Mouse (Mus musculus) MEL (cell line): ENCODE measurements around the gene Ifi35. TPM values are rescaled to one million over a fixed set of nuclear protein-coding genes. Genes with fewer than 3 reads are reported as not detected.
A peak's percentile ranks its signal among the peaks of the same experiment; 100 is the strongest.
"Not testable (repeated sequence)": the region's sequence is repeated elsewhere in the genome, so short reads cannot be mapped to it uniquely, and the experiment has no call there.

ENCODE experiments used
- DNase-seq: peaks from one replicate; pipeline ENCODE4 v3.0.0; 2011; ENCODE audit warnings: low read depth, low spot score
- H3K27ac ChIP-seq: 2 replicates; pipeline ENCODE4 v1.5.1; 2012; ENCODE audit warnings: low read depth, mild to moderate bottlenecking, control low read depth, low read length, moderate library complexity; ENCODE audit not compliant: control insufficient read depth
- H3K27me3 ChIP-seq, 2 experiments: fragments of 150-350 bp in 1 of 2; sonication (generic) in 1 of 2; 2 replicates each; pipeline ENCODE4 v1.6.1; 2012; ENCODE audit warnings: low read length in 2 of 2, mild to moderate bottlenecking in 2 of 2, improper control_type of control experiment in 1 of 2, moderate library complexity in 1 of 2; ENCODE audit not compliant: insufficient read depth in 2 of 2, control insufficient read depth in 1 of 2
- H3K36me3 ChIP-seq, 2 experiments: 2 replicates each; pipeline ENCODE4 v1.6.1; 2012 to 2014; ENCODE audit warnings: low read length in 2 of 2, improper control_type of control experiment in 1 of 2, inconsistent platforms in 1 of 2, mild to moderate bottlenecking in 1 of 2; ENCODE audit not compliant: insufficient read depth in 2 of 2, control insufficient read depth in 1 of 2
- H3K4me1 ChIP-seq, 2 experiments: fragments of 150-350 bp in 1 of 2; sonication (generic) in 1 of 2; 2 replicates each; pipeline ENCODE4 v1.6.1; 2012; ENCODE audit warnings: low read length in 2 of 2, improper control_type of control experiment in 1 of 2, mild to moderate bottlenecking in 1 of 2; ENCODE audit not compliant: insufficient read depth in 2 of 2, control insufficient read depth in 1 of 2
- H3K4me3 ChIP-seq, 2 experiments: fragments of 150-350 bp in 1 of 2; sonication (generic) in 1 of 2; 2 replicates each; pipeline ENCODE4 v1.5.1; 2012; ENCODE audit warnings: low read depth in 2 of 2, low read length in 2 of 2, mild to moderate bottlenecking in 2 of 2, moderate library complexity in 2 of 2, control low read depth in 1 of 2, improper control_type of control experiment in 1 of 2; ENCODE audit not compliant: control insufficient read depth in 1 of 2, insufficient read depth in 1 of 2
- H3K79me2 ChIP-seq: 2 replicates; pipeline ENCODE4 v1.6.1; 2012; ENCODE audit warnings: mild to moderate bottlenecking, low read length, moderate library complexity; ENCODE audit not compliant: control insufficient read depth, poor library complexity, insufficient read depth
- H3K9ac ChIP-seq: 2 replicates; pipeline ENCODE4 v1.6.1; 2012; ENCODE audit warnings: low read depth, mild to moderate bottlenecking, control low read depth, low read length, moderate library complexity; ENCODE audit not compliant: control insufficient read depth, poor library complexity, severe bottlenecking
- H3K9me3 ChIP-seq: fragments of 150-350 bp; sonication (generic); replicated peaks from 2 replicates; pipeline ENCODE4 v1.6.1; 2012; ENCODE audit warnings: mild to moderate bottlenecking, low read length, improper control_type of control experiment, moderate library complexity; ENCODE audit not compliant: insufficient read depth
- BHLHE40 ChIP-seq: IDR thresholded peaks from 2 replicates; pipeline ENCODE4 v1.6.1; 2012; ENCODE audit warnings: low read depth, mild to moderate bottlenecking, inconsistent platforms, low read length, improper control_type of control experiment, borderline replicate concordance
- CHD1 ChIP-seq: IDR thresholded peaks from 2 replicates; pipeline ENCODE4 v1.6.1; 2012; ENCODE audit warnings: low read depth, mild to moderate bottlenecking, inconsistent platforms, low read length, improper control_type of control experiment
- CTCF ChIP-seq, 3 experiments: IDR thresholded peaks in 2 of 3; conservative IDR thresholded peaks in 1 of 3; 2 replicates each; pipeline ENCODE4 v1.5.1; 2011 to 2012; ENCODE audit warnings: low read length in 3 of 3, low read depth in 2 of 3, mild to moderate bottlenecking in 2 of 3, improper control_type of control experiment in 1 of 3, inconsistent platforms in 1 of 3, mixed read lengths in 1 of 3, moderate library complexity in 1 of 3; ENCODE audit not compliant: control insufficient read depth in 1 of 3, insufficient read depth in 1 of 3, poor library complexity in 1 of 3, severe bottlenecking in 1 of 3
- E2F4 ChIP-seq: IDR thresholded peaks from 2 replicates; pipeline ENCODE4 v1.6.1; 2011; ENCODE audit warnings: low read depth, low read length, improper control_type of control experiment, borderline replicate concordance
- ELF1 ChIP-seq: IDR thresholded peaks from 2 replicates; pipeline ENCODE4 v1.6.1; 2014; ENCODE audit warnings: low read depth, mild to moderate bottlenecking, inconsistent platforms, low read length, improper control_type of control experiment, moderate library complexity
- EP300 ChIP-seq, 2 experiments: IDR thresholded peaks; 2 replicates each; pipeline ENCODE4 v1.6.1; 2011; ENCODE audit warnings: improper control_type of control experiment in 2 of 2, low read length in 2 of 2, low read depth in 1 of 2, mild to moderate bottlenecking in 1 of 2
- ETS1 ChIP-seq: IDR thresholded peaks from 2 replicates; pipeline ENCODE4 v1.6.1; 2012; ENCODE audit warnings: low read depth, mild to moderate bottlenecking, inconsistent platforms, low read length, improper control_type of control experiment, moderate library complexity
- GABPA ChIP-seq: IDR thresholded peaks from 2 replicates; pipeline ENCODE4 v1.6.1; 2012; ENCODE audit warnings: low read depth, mild to moderate bottlenecking, inconsistent platforms, low read length, improper control_type of control experiment, moderate library complexity
- GATA1 ChIP-seq: IDR thresholded peaks from 2 replicates; pipeline ENCODE4 v1.6.1; 2011; ENCODE audit warnings: low read depth, low read length, improper control_type of control experiment
- HCFC1 ChIP-seq: IDR thresholded peaks from 2 replicates; pipeline ENCODE4 v1.6.1; 2012; ENCODE audit warnings: low read depth, mild to moderate bottlenecking, inconsistent platforms, low read length, improper control_type of control experiment, moderate library complexity
- KAT2A ChIP-seq: conservative IDR thresholded peaks from 2 replicates; pipeline ENCODE4 v1.6.1; 2012; ENCODE audit warnings: low read depth, low read length, improper control_type of control experiment, inconsistent platforms
- MAFK ChIP-seq: IDR thresholded peaks from 2 replicates; pipeline ENCODE4 v1.6.1; 2011; ENCODE audit warnings: low read depth, mild to moderate bottlenecking, low read length, improper control_type of control experiment, borderline replicate concordance
- MAX ChIP-seq: IDR thresholded peaks from 2 replicates; pipeline ENCODE4 v1.6.1; 2011; ENCODE audit warnings: low read length, improper control_type of control experiment
- MAZ ChIP-seq: IDR thresholded peaks from 2 replicates; pipeline ENCODE4 v1.6.1; 2012; ENCODE audit warnings: low read depth, mild to moderate bottlenecking, inconsistent platforms, low read length, improper control_type of control experiment
- MEF2A ChIP-seq: IDR thresholded peaks from 2 replicates; pipeline ENCODE4 v1.6.1; 2014; ENCODE audit warnings: low read depth, mild to moderate bottlenecking, inconsistent platforms, low read length, improper control_type of control experiment; ENCODE audit not compliant: poor library complexity, insufficient replicate concordance, severe bottlenecking; ENCODE audit errors: extremely low read depth
- MXI1 ChIP-seq: IDR thresholded peaks from 2 replicates; pipeline ENCODE4 v1.6.1; 2011; ENCODE audit warnings: mild to moderate bottlenecking, low read depth, low read length, improper control_type of control experiment
- MYB ChIP-seq: IDR thresholded peaks from 2 replicates; pipeline ENCODE4 v1.6.1; 2011; ENCODE audit warnings: mild to moderate bottlenecking, low read depth, low read length, improper control_type of control experiment
- MYC ChIP-seq: IDR thresholded peaks from 2 replicates; pipeline ENCODE4 v1.6.1; 2011; ENCODE audit warnings: low read depth, mild to moderate bottlenecking, low read length, improper control_type of control experiment, moderate library complexity
- NRF1 ChIP-seq: IDR thresholded peaks from 2 replicates; pipeline ENCODE4 v1.6.1; 2014; ENCODE audit warnings: low read depth, mild to moderate bottlenecking, inconsistent platforms, low read length, improper control_type of control experiment, moderate library complexity; ENCODE audit not compliant: poor library complexity, insufficient read depth, severe bottlenecking
- POLR2A ChIP-seq, 2 experiments: IDR thresholded peaks; 2 replicates each; pipeline ENCODE4 v1.6.1; 2011 to 2012; ENCODE audit warnings: low read length in 2 of 2, mild to moderate bottlenecking in 2 of 2, control low read depth in 1 of 2, improper control_type of control experiment in 1 of 2, low read depth in 1 of 2, moderate library complexity in 1 of 2; ENCODE audit not compliant: control insufficient read depth in 1 of 2, insufficient read depth in 1 of 2, poor library complexity in 1 of 2
- POLR2AphosphoS2 ChIP-seq: IDR thresholded peaks from 2 replicates; pipeline ENCODE4 v1.6.1; 2011; ENCODE audit warnings: low read length, improper control_type of control experiment
- POLR2AphosphoS5 ChIP-seq: IDR thresholded peaks from 2 replicates; pipeline ENCODE4 v1.6.1; 2012; ENCODE audit warnings: low read depth, borderline replicate concordance, mild to moderate bottlenecking, inconsistent platforms, low read length, moderate library complexity, mixed read lengths
- RAD21 ChIP-seq: IDR thresholded peaks from 2 replicates; pipeline ENCODE4 v1.6.1; 2011; ENCODE audit warnings: mild to moderate bottlenecking, low read depth, low read length, improper control_type of control experiment
- RCOR1 ChIP-seq: IDR thresholded peaks from 2 replicates; pipeline ENCODE4 v1.6.1; 2012; ENCODE audit warnings: low read depth, mild to moderate bottlenecking, inconsistent platforms, low read length, improper control_type of control experiment
- SIN3A ChIP-seq: IDR thresholded peaks from 2 replicates; pipeline ENCODE4 v1.6.1; 2012; ENCODE audit warnings: low read length, improper control_type of control experiment, inconsistent platforms
- SMC3 ChIP-seq: IDR thresholded peaks from 2 replicates; pipeline ENCODE4 v1.6.1; 2011; ENCODE audit warnings: low read depth, low read length, improper control_type of control experiment
- TAL1 ChIP-seq: IDR thresholded peaks from 2 replicates; pipeline ENCODE4 v1.6.1; 2012; ENCODE audit warnings: mild to moderate bottlenecking, inconsistent platforms, low read length, moderate library complexity, mixed read lengths
- TCF12 ChIP-seq: IDR thresholded peaks from 2 replicates; pipeline ENCODE4 v1.6.1; 2014; ENCODE audit warnings: low read depth, mild to moderate bottlenecking, inconsistent platforms, low read length, improper control_type of control experiment, moderate library complexity
- UBTF ChIP-seq: IDR thresholded peaks from 2 replicates; pipeline ENCODE4 v1.6.1; 2012; ENCODE audit warnings: low read depth, mild to moderate bottlenecking, inconsistent platforms, low read length, improper control_type of control experiment, moderate library complexity, borderline replicate concordance; ENCODE audit not compliant: insufficient read depth
- USF2 ChIP-seq, 2 experiments: IDR thresholded peaks; 2 replicates each; pipeline ENCODE4 v1.6.1; 2011 to 2012; ENCODE audit warnings: improper control_type of control experiment in 2 of 2, low read length in 2 of 2, borderline replicate concordance in 1 of 2, inconsistent platforms in 1 of 2, low read depth in 1 of 2, mild to moderate bottlenecking in 1 of 2; ENCODE audit not compliant: insufficient read depth in 1 of 2
- ZKSCAN1 ChIP-seq: IDR thresholded peaks from 2 replicates; pipeline ENCODE4 v1.6.1; 2012; ENCODE audit warnings: low read depth, mild to moderate bottlenecking, inconsistent platforms, low read length, improper control_type of control experiment, moderate library complexity
- ZNF384 ChIP-seq: IDR thresholded peaks from 2 replicates; pipeline ENCODE4 v1.6.1; 2012; ENCODE audit warnings: low read depth, mild to moderate bottlenecking, inconsistent platforms, low read length, improper control_type of control experiment
- polyA plus RNA-seq, 2 experiments: library from polyadenylated mRNA; stranded (reverse) in 1 of 2; unstranded in 1 of 2; fragments of >175 nt in 1 of 2; fragments of >200 nt in 1 of 2; gene quantifications; 2 replicates each; pipeline versions ENCODE4 v1.2.1 to v1.2.4; 2012; ENCODE audit warnings: low replicate concordance in 2 of 2, low read depth in 1 of 2; ENCODE audit not compliant: insufficient read length in 2 of 2, insufficient read depth in 1 of 2, missing spikeins in 1 of 2
- total RNA-seq: library from RNA; depleted of rRNA; stranded (reverse); fragments of 300-350 nt; gene quantifications from 2 replicates; pipeline ENCODE4 v1.2.3, GENCODE M21; 2012

Gene Ifi35
- total and polyA plus RNA-seq, 3 experiments = 35.5 to 146 (median 64.4) TPM

- no peaks in the 10 kb centered on the region for H3K27me3 ChIP-seq
- peak within 1 kb of the TSS; percentile 82 for H3K27ac ChIP-seq
- no peaks in the 10 kb centered on the region for H3K9me3 ChIP-seq
- no peak for TF ChIP-seq POLR2AphosphoS5
- TF ChIP-seq MXI1 = peak; percentile 81
- TF ChIP-seq RCOR1 = peak; percentile 64
- TF ChIP-seq KAT2A = no peak
- TF ChIP-seq CHD1 = no peak
- no peak for TF ChIP-seq MEF2A
- peak; percentile 23; the same call in 1 of the 2 replicates for TF ChIP-seq NRF1
- no peak for TF ChIP-seq ZKSCAN1
- no peak for TF ChIP-seq SMC3
- TF ChIP-seq MYC = 0 out of 2 replicates have a peak, but pooled peaks have one; percentile 17
- TF ChIP-seq ETS1 = peak; percentile 78
- TF ChIP-seq E2F4 = peak; percentile 92
- TF ChIP-seq RAD21 = no peak
- TF ChIP-seq HCFC1 = peak; percentile 52
- TF ChIP-seq TAL1 = peak; percentile 34
- TF ChIP-seq BHLHE40 = 0 out of 2 replicates have a peak, but pooled peaks have one; percentile 41
- TF ChIP-seq TCF12 = peak; percentile 68
- no peak for TF ChIP-seq USF2 (IDR thresholded peaks at IDR 0.05; ENCODE audit: borderline replicate concordance in 1 of 2, insufficient read depth in 1 of 2, low read depth in 1 of 2, low read length in 2 of 2)
- TF ChIP-seq ZNF384 = no peak
- peak; percentile 22; the same call in 1 of the 2 replicates for TF ChIP-seq GATA1
- peak; percentile 79; the same call in 1 of the 2 replicates for TF ChIP-seq SIN3A
- TF ChIP-seq EP300 (IDR thresholded peaks at IDR 0.05; ENCODE audit: low read depth in 1 of 2, low read length in 2 of 2) = peak in 1 of 2 experiments; percentile 13; a peak in 1 of 4 replicates
- no peak for TF ChIP-seq MYB
- peak; percentile 34 to 38; a peak in 1 of 4 replicates for TF ChIP-seq POLR2A (IDR thresholded peaks at IDR 0.05; ENCODE audit: control insufficient read depth in 1 of 2, insufficient read depth in 1 of 2, low read depth in 1 of 2, low read length in 2 of 2, poor library complexity in 1 of 2)
- peak; percentile 48; the same call in 1 of the 2 replicates for TF ChIP-seq UBTF
- TF ChIP-seq MAZ = peak; percentile 56; the same call in 1 of the 2 replicates
- peak; percentile 19 for TF ChIP-seq MAX
- no peak; the same call in 1 of the 2 replicates for TF ChIP-seq POLR2AphosphoS2
- TF ChIP-seq MAFK = no peak
- TF ChIP-seq CTCF (IDR thresholded peaks at IDR 0.05 in 2 of 3, conservative IDR thresholded peaks at IDR 0.05 in 1 of 3; ENCODE audit: control insufficient read depth in 1 of 3, insufficient read depth in 1 of 3, low read depth in 2 of 3, low read length in 3 of 3, poor library complexity in 1 of 3, severe bottlenecking in 1 of 3) = no peak; a peak in 1 of 6 replicates
- 0 out of 2 replicates have a peak, but pooled peaks have one; percentile 51 for TF ChIP-seq ELF1
- no peak for TF ChIP-seq GABPA
- peaks cover 6% of the 10 kb centered on the region; the same call in 1 of the 2 replicates for H3K79me2 ChIP-seq
- DNase-seq = peak; percentile 89
- H3K4me1 ChIP-seq = peaks cover 12 to 33% of the 10 kb centered on the region in 2 experiments
- peak within 1 kb of the TSS; percentile 78 for H3K9ac ChIP-seq
- H3K36me3 ChIP-seq = peaks cover 0 to 27% of the 10 kb centered on the region in 2 experiments; a peak in 3 of 4 replicates
- peak within 1 kb of the TSS; percentile 70 to 84 for H3K4me3 ChIP-seq
Measured at GRCm38 (mm10) chr11:101465869-101466551, 17.8 kb downstream of the Ifi35 start, which contains the start of gene Vat1. Gene Vat1 (minus strand): TSS chr11:101466230.

- H3K79me2 ChIP-seq, H3K27ac ChIP-seq, H3K27me3 ChIP-seq, H3K9me3 ChIP-seq: not testable (repeated sequence)
- Histone ChIP-seq H3K4me3 (peak overlapping the region; percentile 70 to 82), H3K9ac (peak overlapping the region; percentile 78), H3K4me1 (peaks cover 12 to 33% of the 10 kb centered on the region in 2 experiments), H3K36me3 (peaks cover 0 to 27% of the 10 kb centered on the region in 2 experiments; a peak in 3 of 4 replicates)
- DNase-seq = peak; percentile 47
Measured at GRCm38 (mm10) chr11:101466552-101466950, 18.3 kb downstream of the Ifi35 start.
